Mouse (Mus musculus) forebrain, embryonic 10.5 days (tissue): ENCODE results near the gene Olfr1201. TPM values are rescaled to one million over a fixed set of nuclear protein-coding genes. Genes with fewer than 3 reads are reported as not detected.

Source experiments
- DNase-seq: peaks from one replicate; pipeline ENCODE4 v3.0.0-alpha.2; 2017; ENCODE audit warnings: low spot score; ENCODE audit errors: extremely low spot score
- H3K27ac ChIP-seq: fragments of 300-500 bp; sonication (generic); 2 replicates; pipeline ENCODE4 v1.5.1; 2016; ENCODE audit warnings: mild to moderate bottlenecking
- H3K27me3 ChIP-seq: fragments of 300-500 bp; sonication (generic); 2 replicates; pipeline ENCODE4 v1.6.1; 2016; ENCODE audit warnings: mild to moderate bottlenecking; ENCODE audit not compliant: poor library complexity, severe bottlenecking
- H3K36me3 ChIP-seq: fragments of 300-500 bp; sonication (generic); replicated peaks from 2 replicates; pipeline ENCODE4 v1.6.1; 2016; ENCODE audit warnings: mild to moderate bottlenecking, moderate library complexity
- H3K4me1 ChIP-seq: fragments of 300-500 bp; sonication (generic); 2 replicates; pipeline ENCODE4 v1.6.1; 2016
- H3K4me3 ChIP-seq: fragments of 300-500 bp; sonication (generic); 2 replicates; pipeline ENCODE4 v1.5.1; 2016; ENCODE audit warnings: mild to moderate bottlenecking, moderate library complexity
- H3K9me3 ChIP-seq: fragments of 300-500 bp; sonication (generic); 2 replicates; pipeline ENCODE4 v1.6.1; 2016; ENCODE audit warnings: mild to moderate bottlenecking, moderate library complexity
- whole genome bisulfite sequencing: fragments of 180-500 bp; shearing (Covaris S2); methylation state at CpG from one replicate; pipeline ENCODE4 v1.1.7; 2016; 5-methylcytosine and 5-hydroxymethylcytosine counted together
- polyA plus RNA-seq: library from polyadenylated mRNA; unstranded; fragments of >200 nt; fragmentation: Nextera tagmentation; extraction: Ambion mirVana; gene quantifications from 2 replicates; pipeline ENCODE4 v1.2.1, GENCODE M21; 2016

The Olfr1201 gene
- not detected in 2 replicates for polyA plus RNA-seq

GRCm38 (mm10) chr2:88792736-88793135, at the start of gene Olfr1201:
TSS of gene Olfr1201 (plus strand) at chr2:88793036.
- DNase-seq = no peak
- Histone ChIP-seq H3K27me3 (no peaks in the 10 kb centered on the region), H3K36me3 (no peaks in the 10 kb centered on the region), H3K27ac (no peak within 1 kb of the TSS), H3K4me1 (no peaks in the 10 kb centered on the region), H3K4me3 (no peak within 1 kb of the TSS), H3K9me3 (no peaks in the 10 kb centered on the region)
- WGBS = 89% methylated on average over 6 of the region's 6 CpGs

- Histone ChIP-seq H3K36me3 (no peaks in the 10 kb centered on the region), H3K9me3 (no peaks in the 10 kb centered on the region), H3K4me3 (no peak overlapping the region), H3K27ac (no peak overlapping the region), H3K27me3 (no peaks in the 10 kb centered on the region), H3K4me1 (no peaks in the 10 kb centered on the region)
- DNase-seq = no peak
- WGBS = 58% methylated on average over 3 of the region's 3 CpGs
Measured at GRCm38 (mm10) chr2:88743379-88743778, 49.5 kb upstream of the Olfr1201 start.

- H3K27me3 ChIP-seq = no peaks in the 10 kb centered on the region
- DNase-seq = no peak
- H3K4me1 ChIP-seq = no peaks in the 10 kb centered on the region
- 98% methylated on average over 2 of the region's 2 CpGs for whole genome bisulfite sequencing
- no peaks in the 10 kb centered on the region for H3K36me3 ChIP-seq
- no peaks in the 10 kb centered on the region for H3K9me3 ChIP-seq
- no peak within 1 kb of the TSS for H3K4me3 ChIP-seq
- H3K27ac ChIP-seq = no peak within 1 kb of the TSS
Measured at GRCm38 (mm10) chr2:88751270-88751669, 41.6 kb upstream of the Olfr1201 start, which contains the start of gene Olfr1198. TSS of gene Olfr1198 (minus strand) at chr2:88751370.

DNA sequence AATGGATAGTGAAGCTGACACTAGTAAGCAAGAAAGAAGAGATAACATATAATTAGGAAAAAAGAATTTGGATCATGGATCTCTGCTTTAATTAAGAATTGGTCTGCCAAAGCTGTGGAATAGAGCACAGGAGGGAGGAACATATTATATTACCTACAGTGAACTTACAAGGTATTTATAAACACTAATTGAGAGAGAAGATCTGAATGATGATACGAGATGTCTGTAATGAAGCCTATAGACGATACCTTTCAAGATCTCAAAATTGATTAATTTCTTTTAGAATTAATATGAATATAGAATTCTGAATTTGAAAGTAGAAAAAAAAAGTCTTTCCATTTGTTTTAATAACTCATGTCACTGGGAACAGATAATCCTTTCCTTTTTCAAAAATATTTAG, 32.5 kb upstream of the Olfr1201 start, which contains the start of gene Olfr1199:
Gene Olfr1199, minus strand, starts transcription at position 101 of the 400 bp plus-strand sequence.
- DNase-seq = no peak
- H3K36me3 ChIP-seq = no peaks in the 10 kb centered on the region
- WGBS = 96% methylated on average over 2 of the region's 2 CpGs
- H3K27me3 ChIP-seq = no peaks in the 10 kb centered on the region
- no peaks in the 10 kb centered on the region for H3K9me3 ChIP-seq
- H3K27ac ChIP-seq = no peak within 1 kb of the TSS
- H3K4me1 ChIP-seq = no peaks in the 10 kb centered on the region
- H3K4me3 ChIP-seq = no peak within 1 kb of the TSS

- Histone ChIP-seq H3K36me3 (no peaks in the 10 kb centered on the region), H3K4me1 (no peaks in the 10 kb centered on the region), H3K27me3 (no peaks in the 10 kb centered on the region), H3K9me3 (no peaks in the 10 kb centered on the region), H3K4me3 (no peak within 1 kb of the TSS), H3K27ac (no peak within 1 kb of the TSS)
- 85% methylated on average over 2 of the region's 2 CpGs for WGBS
- DNase-seq = no peak
Measured at GRCm38 (mm10) chr2:88770388-88770787, 22.4 kb upstream of the Olfr1201 start, which contains the start of gene Olfr1200. TSS of gene Olfr1200 (minus strand) at chr2:88770488.

GRCm38 (mm10) chr2:88814196-88814595, 21.4 kb downstream of the Olfr1201 start, which contains the start of gene Olfr1202:
TSS of gene Olfr1202 (plus strand) at chr2:88814496.
- Histone ChIP-seq H3K9me3 (no peaks in the 10 kb centered on the region), H3K27me3 (no peaks in the 10 kb centered on the region), H3K4me3 (no peak within 1 kb of the TSS), H3K27ac (no peak within 1 kb of the TSS), H3K36me3 (no peaks in the 10 kb centered on the region), H3K4me1 (no peaks in the 10 kb centered on the region)
- DNase-seq = no peak
- 87% methylated on average over 1 of the region's 1 CpGs for WGBS

DNA sequence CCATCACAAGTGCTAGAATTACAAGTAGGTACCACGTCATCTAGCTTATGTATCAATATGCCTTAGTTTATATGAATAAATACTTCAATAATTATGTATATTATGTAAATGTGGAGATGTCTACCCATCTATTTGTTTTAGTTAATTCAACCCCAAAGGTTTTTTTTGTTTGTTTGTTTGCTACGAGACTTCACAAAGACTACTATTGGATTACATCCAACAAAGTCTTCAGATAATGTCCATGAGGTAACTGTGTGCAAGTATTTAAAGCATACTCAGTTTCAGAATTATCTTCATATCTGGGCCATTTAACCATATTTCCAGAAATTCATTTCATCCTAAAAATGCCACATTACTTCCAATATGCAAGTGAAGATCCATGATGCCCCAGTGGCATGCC, 36.6 kb downstream of the Olfr1201 start, which contains the start of gene Olfr1205:
Gene Olfr1205, plus strand, starts transcription at position 301 of the 400 bp plus-strand sequence.
- Histone ChIP-seq H3K27ac (no peak within 1 kb of the TSS), H3K36me3 (no peaks in the 10 kb centered on the region), H3K4me1 (no peaks in the 10 kb centered on the region), H3K4me3 (no peak within 1 kb of the TSS), H3K9me3 (no peaks in the 10 kb centered on the region), H3K27me3 (no peaks in the 10 kb centered on the region)
- no peak for DNase-seq
- 89% methylated on average over 2 of the region's 2 CpGs for WGBS

GRCm38 (mm10) chr2:88838477-88838876, 45.6 kb downstream of the Olfr1201 start:
- no peak overlapping the region for H3K4me3 ChIP-seq
- H3K27ac ChIP-seq = no peak overlapping the region
- H3K36me3 ChIP-seq = no peaks in the 10 kb centered on the region
- no peaks in the 10 kb centered on the region for H3K9me3 ChIP-seq
- H3K4me1 ChIP-seq = no peaks in the 10 kb centered on the region
- no peak for DNase-seq
- H3K27me3 ChIP-seq = no peaks in the 10 kb centered on the region
- 87% methylated on average over 2 of the region's 2 CpGs for WGBS

Other genes with a start within 250 kb of the Olfr1201 start
- not detected in 2 replicates for gene Olfr1188, start 236.1 kb upstream of the Olfr1201 start, polyA plus RNA-seq
- gene Olfr1189, start 206.6 kb upstream of the Olfr1201 start, polyA plus RNA-seq = not detected in 2 replicates
- not detected in 2 replicates for gene Olfr1191-ps1, start 152.5 kb upstream of the Olfr1201 start, polyA plus RNA-seq
- not detected in 2 replicates for gene Olfr1192-ps1, start 144.5 kb upstream of the Olfr1201 start, polyA plus RNA-seq
- gene Olfr1193, start 117.4 kb upstream of the Olfr1201 start, polyA plus RNA-seq = not detected in 2 replicates
- gene Olfr1195, start 103.8 kb upstream of the Olfr1201 start, polyA plus RNA-seq = not detected in 2 replicates
- not detected in 2 replicates for gene Olfr1196, start 88.4 kb upstream of the Olfr1201 start, polyA plus RNA-seq
- gene Olfr1197, start 60.7 kb upstream of the Olfr1201 start, polyA plus RNA-seq = not detected in 2 replicates
- not detected in 2 replicates for gene Olfr1198, start 41.7 kb upstream of the Olfr1201 start, polyA plus RNA-seq
- gene Olfr1199, start 32.6 kb upstream of the Olfr1201 start, polyA plus RNA-seq = not detected in 2 replicates
- gene Olfr1200, start 22.5 kb upstream of the Olfr1201 start, polyA plus RNA-seq = not detected in 2 replicates
- 0.04 TPM in 1 of 2 replicates, not detected in the other for gene Olfr1202, start 21.5 kb downstream of the Olfr1201 start, polyA plus RNA-seq
- not detected in 2 replicates for gene Olfr1205, start 36.7 kb downstream of the Olfr1201 start, polyA plus RNA-seq
- gene Olfr1204, start 56.3 kb downstream of the Olfr1201 start, polyA plus RNA-seq = not detected in 2 replicates
- gene Olfr1206, start 70.2 kb downstream of the Olfr1201 start, polyA plus RNA-seq = not detected in 2 replicates
- gene Olfr1208, start 109.3 kb downstream of the Olfr1201 start, polyA plus RNA-seq = not detected in 2 replicates
- not detected in 2 replicates for gene Olfr1209, start 122.1 kb downstream of the Olfr1201 start, polyA plus RNA-seq
- gene Olfr1211, start 145.1 kb downstream of the Olfr1201 start, polyA plus RNA-seq = not detected in 2 replicates
- gene Olfr1212, start 160.9 kb downstream of the Olfr1201 start, polyA plus RNA-seq = not detected in 2 replicates
- not detected in 2 replicates for gene Gm13762, start 187.2 kb downstream of the Olfr1201 start, polyA plus RNA-seq
- gene Olfr1214, start 199.6 kb downstream of the Olfr1201 start, polyA plus RNA-seq = not detected in 2 replicates
- gene Olfr1215, start 213.9 kb downstream of the Olfr1201 start, polyA plus RNA-seq = not detected in 2 replicates
- gene Olfr1216, start 225.3 kb downstream of the Olfr1201 start, polyA plus RNA-seq = not detected in 2 replicates
- not detected in 2 replicates for gene Olfr1217, start 239.0 kb downstream of the Olfr1201 start, polyA plus RNA-seq